Comparison of ENCODE assay signal across 8 mouse cellular contexts in the genomic region with DNA sequence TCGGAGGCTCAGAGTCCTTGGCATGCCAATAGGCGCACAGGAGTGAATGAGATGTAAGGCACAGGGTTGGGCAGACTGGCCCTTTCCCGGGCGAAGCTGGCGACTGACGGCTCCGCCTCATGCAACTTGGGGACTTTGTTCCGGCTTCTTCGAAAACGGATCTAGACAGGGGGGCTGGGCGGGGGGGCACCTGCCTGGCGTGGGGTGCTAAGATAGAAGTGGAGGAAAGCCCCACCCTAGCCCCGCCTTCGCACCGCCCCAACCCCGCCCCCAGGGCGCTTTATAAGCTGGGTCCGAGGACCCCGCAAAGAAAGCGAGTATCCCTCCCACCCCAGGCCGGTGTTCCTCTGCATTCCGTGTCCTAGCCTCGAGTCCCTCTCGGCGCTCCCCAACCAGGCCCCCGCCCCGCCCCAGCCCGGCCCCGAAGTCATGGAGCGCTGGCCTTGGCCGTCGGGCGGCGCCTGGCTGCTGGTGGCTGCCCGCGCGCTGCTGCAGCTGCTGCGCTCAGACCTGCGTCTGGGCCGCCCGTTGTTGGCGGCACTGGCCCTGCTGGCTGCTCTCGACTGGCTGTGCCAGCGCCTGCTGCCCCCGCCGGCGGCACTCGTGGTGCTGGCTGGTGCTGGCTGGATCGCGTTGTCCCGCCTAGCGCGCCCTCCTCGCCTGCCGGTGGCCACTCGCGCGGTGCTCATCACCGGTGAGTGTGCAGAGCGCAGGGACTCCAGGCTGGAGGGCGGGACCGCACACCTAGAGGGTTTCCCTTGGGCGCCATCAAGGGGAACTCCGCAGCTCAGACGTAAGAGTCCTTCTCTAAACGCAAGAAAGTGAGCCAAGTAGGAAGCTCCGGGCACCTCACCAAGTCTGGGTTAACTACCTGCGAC. TPM values are rescaled to one million over a fixed set of nuclear protein-coding genes. Genes with fewer than 3 reads are reported as not detected.
DNase-seq lines count a peak whose midpoint lies in the region; ATAC-seq and TF ChIP-seq lines count a peak whose summit lies in the region.

Gene Hsd11b2, plus strand, starts transcription at position 320 of the 878 bp plus-strand sequence.

- H3K4me2 ChIP-seq in liver, embryonic 16.5 days (ENCODE audit: low read depth, low read length): peak within 1 kb of the TSS; percentile 85

- ATAC-seq in common myeloid progenitor, adult 5-6 weeks (replicated peaks; ENCODE audit: low read depth, poor library complexity, severe bottlenecking): peak; percentile 30
- ATAC-seq in liver, embryonic 16.5 days (ENCODE audit: low read depth): peak; percentile 63

- DNase-seq in testis, postnatal 14 days (ENCODE audit: low spot score): no peak
- no peak for DNase-seq in heart, embryonic 10.5 days (ENCODE audit: low spot score)
- peak; percentile 45 for DNase-seq in kidney, adult 9 months
- peak; percentile 75 for DNase-seq in neural tube, embryonic 10.5 days (ENCODE audit: extremely low spot score, low spot score)
- peak; percentile 59 for DNase-seq in thymus, postnatal 14 days

- H3K4me1 ChIP-seq in testis, adult 2 months (ENCODE audit: control insufficient read depth, insufficient read depth, low read length): peaks cover 10% of the 10 kb centered on the region
- H3K4me1 ChIP-seq in heart, embryonic 10.5 days: peaks cover 78% of the 10 kb centered on the region
- peaks cover 33% of the 10 kb centered on the region for H3K4me1 ChIP-seq in liver, embryonic 16.5 days (ENCODE audit: control insufficient read depth, low read depth, low read length)

- no peak for TF ChIP-seq CTCF in testis, adult 2 months (IDR thresholded peaks at IDR 0.05; ENCODE audit: control insufficient read depth, insufficient read depth, insufficient replicate concordance, low read depth, low read length)

- H3K27me3 ChIP-seq in testis, adult 2 months (ENCODE audit: control insufficient read depth, insufficient read depth, low read length): no peaks in the 10 kb centered on the region; the same call in 1 of the 2 replicates
- peaks cover 41% of the 10 kb centered on the region for H3K27me3 ChIP-seq in heart, embryonic 10.5 days (ENCODE audit: insufficient read depth, poor library complexity, severe bottlenecking)
- H3K27me3 ChIP-seq in liver, embryonic 16.5 days (ENCODE audit: control insufficient read depth, insufficient read depth, low read depth, low read length): peaks cover 48% of the 10 kb centered on the region

- no peaks in the 10 kb centered on the region for H3K36me3 ChIP-seq in testis, adult 2 months (ENCODE audit: control insufficient read depth, insufficient read depth, low read length)
- H3K36me3 ChIP-seq in heart, embryonic 10.5 days: peaks cover 9% of the 10 kb centered on the region
- H3K36me3 ChIP-seq in liver, embryonic 16.5 days (ENCODE audit: control insufficient read depth, insufficient read depth): no peaks in the 10 kb centered on the region

- WGBS in heart, embryonic 10.5 days: under 1% methylated on average over 67 of the region's 68 CpGs
- WGBS in liver, embryonic 16.5 days (ENCODE audit: insufficient replicate concordance): under 1% methylated on average over 68 of the region's 68 CpGs

- H3K4me3 ChIP-seq in testis, adult 2 months (ENCODE audit: control insufficient read depth, low read depth, low read length): peak within 1 kb of the TSS; percentile 49
- H3K4me3 ChIP-seq in heart, embryonic 10.5 days: peak within 1 kb of the TSS; percentile 79
- peak within 1 kb of the TSS; percentile 50 for H3K4me3 ChIP-seq in liver, embryonic 16.5 days (ENCODE audit: low read depth, low read length)

- H3K9me3 ChIP-seq in heart, embryonic 10.5 days: no peaks in the 10 kb centered on the region
- H3K9me3 ChIP-seq in liver, embryonic 16.5 days (replicated peaks; ENCODE audit: control insufficient read depth, low read length): no peaks in the 10 kb centered on the region

- H3K27ac ChIP-seq in testis, adult 2 months (ENCODE audit: control insufficient read depth, insufficient read depth, low read depth, low read length): no peak within 1 kb of the TSS
- H3K27ac ChIP-seq in heart, embryonic 10.5 days: peak within 1 kb of the TSS; percentile 92
- H3K27ac ChIP-seq in liver, embryonic 16.5 days (ENCODE audit: low read length): no peak within 1 kb of the TSS

- TF ChIP-seq POLR2A in testis, adult 2 months (IDR thresholded peaks at IDR 0.05; ENCODE audit: control insufficient read depth, low read depth, low read length): no peak

- H3K9ac ChIP-seq in liver, embryonic 16.5 days (ENCODE audit: low read depth, low read length): peak within 1 kb of the TSS; percentile 8; the same call in 1 of the 2 replicates

RNA-seq across cellular contexts. Expression of gene Hsd11b2, which starts in this region (rescaled TPM):
- polyA plus RNA-seq in testis, adult 2 months (2012; rRNA removed): 0.19 and 0.41 TPM in 2 replicates
- not detected in 2 replicates for total RNA-seq in common myeloid progenitor, adult 5-6 weeks (2017)
- polyA plus RNA-seq in heart, embryonic 10.5 days (2016; fragmentation: Nextera tagmentation; extraction: Ambion mirVana): 14.8 and 37.5 TPM in 2 replicates
- polyA plus RNA-seq in liver, embryonic 16.5 days (2015; fragmentation: Nextera tagmentation; extraction: Ambion mirVana): 0.34 and 0.66 TPM in 2 replicates

Comparison
In these comparisons a context has a peak if more than half of its experiments do, and no peak if none do; other contexts are left out.
1. Peak in ATAC-seq in common myeloid progenitor, adult 5-6 weeks; RNA of the gene not detected or under 1 TPM.
2. Peak in ATAC-seq, H3K4me3 ChIP-seq, H3K9ac ChIP-seq and H3K4me2 ChIP-seq in liver, embryonic 16.5 days; RNA of the gene not detected or under 1 TPM.
3. DNase-seq: peak in kidney, adult 9 months (single experiment), neural tube, embryonic 10.5 days (single experiment) and thymus, postnatal 14 days (single experiment); none in testis, postnatal 14 days (single experiment) and heart, embryonic 10.5 days (single experiment).
4. Peak in every context shown above with its lines, with median percentiles within 50 percentile points of each other: H3K4me3 ChIP-seq.